Mouse (Mus musculus) liver (tissue): Measurements from ENCODE around the gene Tcap.

Experiments
- DNase-seq: peaks from one replicate; pipeline ENCODE4 v3.0.0-alpha.2; 2020; ENCODE audit warnings: mixed read lengths

Tcap gene

GRCm38 (mm10) chr11:98355732-98356299 is 27.8 kb upstream of the Tcap start:
- DNase-seq: peak; percentile 54

- DNase-seq: no peak
Measured at GRCm38 (mm10) chr11:98356625-98357394, 26.8 kb upstream of the Tcap start.

GRCm38 (mm10) chr11:98357396-98358160 is 26.0 kb upstream of the Tcap start:
- DNase-seq: no peak

GRCm38 (mm10) chr11:98358161-98359083 is 25.2 kb upstream of the Tcap start, which contains the start of gene Stard3:
Stard3 (plus strand) TSS chr11:98358368.
- peak; percentile 96 for DNase-seq

GRCm38 (mm10) chr11:98360866-98361521 is 22.6 kb upstream of the Tcap start:
- no peak for DNase-seq

GRCm38 (mm10) chr11:98363817-98364216 is 19.8 kb upstream of the Tcap start:
- DNase-seq: no peak

GRCm38 (mm10) chr11:98364410-98364809 is 19.2 kb upstream of the Tcap start:
- DNase-seq: no peak

- DNase-seq: no peak
Measured at GRCm38 (mm10) chr11:98366290-98366689, 17.3 kb upstream of the Tcap start.

GRCm38 (mm10) chr11:98367171-98367862 is 16.3 kb upstream of the Tcap start:
- no peak for DNase-seq

GRCm38 (mm10) chr11:98367863-98368186 is 15.8 kb upstream of the Tcap start:
- no peak for DNase-seq

GRCm38 (mm10) chr11:98369337-98369736 is 14.3 kb upstream of the Tcap start:
- DNase-seq: no peak

GRCm38 (mm10) chr11:98370588-98370987 is 13.0 kb upstream of the Tcap start:
- no peak for DNase-seq

- no peak for DNase-seq
Measured at GRCm38 (mm10) chr11:98371556-98372240, 11.9 kb upstream of the Tcap start.

GRCm38 (mm10) chr11:98372406-98372805 is 11.2 kb upstream of the Tcap start:
- DNase-seq: peak; percentile 73

GRCm38 (mm10) chr11:98373244-98373643 is 10.4 kb upstream of the Tcap start:
- DNase-seq: no peak

- DNase-seq: no peak
Measured at GRCm38 (mm10) chr11:98374266-98374665, 9.3 kb upstream of the Tcap start.

GRCm38 (mm10) chr11:98376756-98377155 is 6.9 kb upstream of the Tcap start:
- no peak for DNase-seq

GRCm38 (mm10) chr11:98377787-98378186 is 5.8 kb upstream of the Tcap start:
- no peak for DNase-seq

GRCm38 (mm10) chr11:98379379-98379778 is 4.2 kb upstream of the Tcap start:
- DNase-seq: no peak

- DNase-seq: no peak
Measured at GRCm38 (mm10) chr11:98380106-98380505, 3.5 kb upstream of the Tcap start.

GRCm38 (mm10) chr11:98381651-98382050 is 2.0 kb upstream of the Tcap start:
- no peak for DNase-seq
